In genomic region chr2:11552966-11553451, GRCm38 (mm10) we compare ENCODE assay signal across 8 mouse cellular contexts. TPM values are rescaled to one million over a fixed set of nuclear protein-coding genes. Genes with fewer than 3 reads are reported as not detected.
DNase-seq lines count a peak whose midpoint lies in the region; ATAC-seq and TF ChIP-seq lines count a peak whose summit lies in the region.

No protein-coding gene starts in this region.

- peak overlapping the region; percentile 91 for H3K4me2 ChIP-seq in embryonic facial prominence, embryonic 13.5 days
- H3K4me2 ChIP-seq in hindbrain, embryonic 12.5 days (replicated peaks), result peak overlapping the region; percentile 99
- H3K4me2 ChIP-seq in limb, embryonic 14.5 days (replicated peaks; ENCODE audit: low read depth, low read length, severe bottlenecking), result peak overlapping the region; percentile 91

- 3% methylated on average over 15 of the region's 15 CpGs for WGBS in heart, embryonic 10.5 days
- WGBS in embryonic facial prominence, embryonic 13.5 days, result 2% methylated on average over 15 of the region's 15 CpGs
- WGBS in hindbrain, embryonic 12.5 days, result 1% methylated on average over 15 of the region's 15 CpGs
- 3% methylated on average over 15 of the region's 15 CpGs for WGBS in limb, embryonic 14.5 days

- peaks cover 38% of the 10 kb centered on the region for H3K27me3 ChIP-seq in heart, embryonic 10.5 days (ENCODE audit: insufficient read depth, poor library complexity, severe bottlenecking)
- peaks cover 48% of the 10 kb centered on the region for H3K27me3 ChIP-seq in embryonic facial prominence, embryonic 13.5 days
- H3K27me3 ChIP-seq in hindbrain, embryonic 12.5 days, result peaks cover 41% of the 10 kb centered on the region
- H3K27me3 ChIP-seq in limb, embryonic 14.5 days (ENCODE audit: control insufficient read depth, insufficient read depth, low read length), result peaks cover 12% of the 10 kb centered on the region

- no peak for DNase-seq in heart, embryonic 10.5 days (ENCODE audit: low spot score)
- DNase-seq in heart, adult 8-10 months (ENCODE audit: low spot score), result no peak
- no peak for DNase-seq in limb, embryonic 14.5 days (ENCODE audit: low spot score)
- DNase-seq in spleen, adult 12 weeks (ENCODE audit: low spot score), result no peak

- peaks cover 11% of the 10 kb centered on the region for H3K4me1 ChIP-seq in heart, embryonic 10.5 days
- peaks cover 19% of the 10 kb centered on the region for H3K4me1 ChIP-seq in embryonic facial prominence, embryonic 13.5 days
- H3K4me1 ChIP-seq in hindbrain, embryonic 12.5 days, result peaks cover 6% of the 10 kb centered on the region
- H3K4me1 ChIP-seq in limb, embryonic 14.5 days (ENCODE audit: control insufficient read depth, insufficient read depth, low read length), result peaks cover 4% of the 10 kb centered on the region; the same call in 1 of the 2 replicates

- no peak for TF ChIP-seq POLR2A in limb, embryonic 14.5 days (IDR thresholded peaks at IDR 0.05; ENCODE audit: borderline replicate concordance, extremely low read depth, insufficient read depth, insufficient read length)

- H3K36me3 ChIP-seq in heart, embryonic 10.5 days, result no peaks in the 10 kb centered on the region
- H3K36me3 ChIP-seq in embryonic facial prominence, embryonic 13.5 days, result no peaks in the 10 kb centered on the region
- no peaks in the 10 kb centered on the region for H3K36me3 ChIP-seq in hindbrain, embryonic 12.5 days
- no peaks in the 10 kb centered on the region for H3K36me3 ChIP-seq in limb, embryonic 14.5 days (ENCODE audit: control insufficient read depth, insufficient read depth, low read length)

- ATAC-seq in activated CD4-positive, CD25-positive, alpha-beta regulatory T cell, adult 4 months, result peak; percentile 39
- ATAC-seq in embryonic facial prominence, embryonic 13.5 days (ENCODE audit: insufficient number of reproducible peaks, insufficient read depth, low FRiP score, low TSS enrichment, low read depth), result no peak
- peak; percentile 65 for ATAC-seq in hindbrain, embryonic 12.5 days (ENCODE audit: low FRiP score)
- ATAC-seq in limb, embryonic 14.5 days (ENCODE audit: low FRiP score, low read depth), result no peak
- ATAC-seq in monocyte, adult 5-6 weeks (replicated peaks; ENCODE audit: insufficient number of reproducible peaks, low FRiP score, low TSS enrichment, poor library complexity, severe bottlenecking), result peak; percentile 23

- H3K9ac ChIP-seq in embryonic facial prominence, embryonic 13.5 days, result peak overlapping the region; percentile 71
- H3K9ac ChIP-seq in hindbrain, embryonic 12.5 days, result peak overlapping the region; percentile 64; the same call in 1 of the 2 replicates
- H3K9ac ChIP-seq in limb, embryonic 14.5 days (ENCODE audit: low read depth, low read length, severe bottlenecking), result peak overlapping the region; percentile 62

- peak overlapping the region; percentile 83 for H3K27ac ChIP-seq in heart, embryonic 10.5 days
- H3K27ac ChIP-seq in embryonic facial prominence, embryonic 13.5 days, result no peak overlapping the region
- no peak overlapping the region for H3K27ac ChIP-seq in hindbrain, embryonic 12.5 days
- no peak overlapping the region for H3K27ac ChIP-seq in limb, embryonic 14.5 days (replicated peaks; ENCODE audit: low read depth, low read length)

- no peaks in the 10 kb centered on the region for H3K9me3 ChIP-seq in heart, embryonic 10.5 days
- H3K9me3 ChIP-seq in embryonic facial prominence, embryonic 13.5 days, result no peaks in the 10 kb centered on the region
- H3K9me3 ChIP-seq in hindbrain, embryonic 12.5 days (replicated peaks), result no peaks in the 10 kb centered on the region
- H3K9me3 ChIP-seq in limb, embryonic 14.5 days (ENCODE audit: control insufficient read depth, low read length), result no peaks in the 10 kb centered on the region

- H3K4me3 ChIP-seq in heart, embryonic 10.5 days, result peak overlapping the region; percentile 68
- peak overlapping the region; percentile 56 for H3K4me3 ChIP-seq in embryonic facial prominence, embryonic 13.5 days
- peak overlapping the region; percentile 54 for H3K4me3 ChIP-seq in hindbrain, embryonic 12.5 days
- peak overlapping the region; percentile 49 for H3K4me3 ChIP-seq in limb, embryonic 14.5 days (replicated peaks; ENCODE audit: low read length)

RNA-seq across cellular contexts. Expression of gene Pfkfb3, which starts 0.9 kb away (rescaled TPM):
- 12.7 and 20.5 TPM in 2 replicates for polyA plus RNA-seq in heart, embryonic 10.5 days (2016; fragmentation: Nextera tagmentation; extraction: Ambion mirVana)
- total RNA-seq in heart, adult 8-10 months (2022), result 10 to 100 TPM in 2 of 4 experiments, 1 to 10 TPM in 2; 5.5 to 14.7 (median 9.7) TPM
- polyA plus RNA-seq in activated CD4-positive, CD25-positive, alpha-beta regulatory T cell, adult 4 months (2017; shearing (Covaris generic)), result 10 to 100 TPM; 11.2 to 18.2 TPM
- 13.4 and 15.6 TPM in 2 replicates for polyA plus RNA-seq in embryonic facial prominence, embryonic 13.5 days (2015; fragmentation: Nextera tagmentation; extraction: Ambion mirVana)
- 19.5 and 20.4 TPM in 2 replicates for polyA plus RNA-seq in hindbrain, embryonic 12.5 days (2016; fragmentation: Nextera tagmentation; extraction: Ambion mirVana)
- 19.6 and 25.3 TPM in 2 replicates for polyA plus RNA-seq in limb, embryonic 14.5 days (2012; rRNA removed)
- polyA plus RNA-seq in limb, embryonic 14.5 days (2014; fragmentation: Nextera tagmentation; extraction: Ambion mirVana), result 11.4 and 11.9 TPM in 2 replicates
- total RNA-seq in monocyte, adult 5-6 weeks (2017), result 32.5 to 53.2 TPM (median 36.8 TPM) in 3 replicates

RNA-seq across cellular contexts. Expression of gene Rbm17, which starts 50.9 kb away (rescaled TPM):
- 107 and 146 TPM in 2 replicates for polyA plus RNA-seq in heart, embryonic 10.5 days (2016; fragmentation: Nextera tagmentation; extraction: Ambion mirVana)
- total RNA-seq in heart, adult 8-10 months (2022), result 10 to 100 TPM; 46.0 to 59.0 (median 51.3) TPM
- 10 to 100 TPM; 33.1 to 38.5 TPM for polyA plus RNA-seq in activated CD4-positive, CD25-positive, alpha-beta regulatory T cell, adult 4 months (2017; shearing (Covaris generic))
- polyA plus RNA-seq in embryonic facial prominence, embryonic 13.5 days (2015; fragmentation: Nextera tagmentation; extraction: Ambion mirVana), result 166 and 170 TPM in 2 replicates
- polyA plus RNA-seq in hindbrain, embryonic 12.5 days (2016; fragmentation: Nextera tagmentation; extraction: Ambion mirVana), result 162 and 166 TPM in 2 replicates
- polyA plus RNA-seq in limb, embryonic 14.5 days (2012; rRNA removed), result 118 and 202 TPM in 2 replicates
- polyA plus RNA-seq in limb, embryonic 14.5 days (2014; fragmentation: Nextera tagmentation; extraction: Ambion mirVana), result 141 and 145 TPM in 2 replicates
- total RNA-seq in monocyte, adult 5-6 weeks (2017), result 123 to 141 TPM (median 133 TPM) in 3 replicates

Comparison
In these comparisons a context has a peak if more than half of its experiments do, and no peak if none do; other contexts are left out.
1. ATAC-seq: peak in activated CD4-positive, CD25-positive, alpha-beta regulatory T cell, adult 4 months (single experiment), hindbrain, embryonic 12.5 days (single experiment) and monocyte, adult 5-6 weeks (single experiment); none in embryonic facial prominence, embryonic 13.5 days (single experiment) and limb, embryonic 14.5 days (single experiment).
2. Peak in every context shown above with its lines, with median percentiles within 50 percentile points of each other: H3K4me3 ChIP-seq, H3K4me2 ChIP-seq and H3K9ac ChIP-seq.